Mouse (Mus musculus) right cerebral cortex, postnatal 10 days (tissue): ENCODE data around the gene Rsc1a1.

Source experiments
- DNase-seq, 2 experiments: peaks; one replicate each; pipeline ENCODE4 v3.0.0; 2021; ENCODE audit warnings: low spot score in 2 of 2

Rsc1a1 gene

DNA sequence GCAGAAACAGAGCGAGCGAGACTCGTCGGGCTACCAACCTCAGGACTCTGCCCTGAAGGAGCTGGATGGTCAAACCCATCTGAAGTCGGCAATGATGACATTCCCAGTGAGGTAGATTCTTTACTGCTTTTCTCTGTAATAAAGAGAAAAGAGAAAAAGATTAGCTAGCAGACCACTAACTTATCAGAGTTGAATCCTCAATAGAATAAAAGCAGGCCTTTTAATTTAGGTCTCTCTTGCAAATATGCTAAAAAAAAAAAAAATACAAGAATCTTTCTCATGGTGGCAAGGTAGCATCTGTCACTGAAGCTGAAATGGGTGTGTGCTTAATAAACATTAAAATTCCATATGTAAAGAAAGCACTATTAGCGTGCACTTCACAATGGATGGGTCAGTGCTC, at the start of gene Rsc1a1:
TSS of gene Rsc1a1 (minus strand) at position 101 of the 400 bp plus-strand sequence.
- DNase-seq = no peak

DNA sequence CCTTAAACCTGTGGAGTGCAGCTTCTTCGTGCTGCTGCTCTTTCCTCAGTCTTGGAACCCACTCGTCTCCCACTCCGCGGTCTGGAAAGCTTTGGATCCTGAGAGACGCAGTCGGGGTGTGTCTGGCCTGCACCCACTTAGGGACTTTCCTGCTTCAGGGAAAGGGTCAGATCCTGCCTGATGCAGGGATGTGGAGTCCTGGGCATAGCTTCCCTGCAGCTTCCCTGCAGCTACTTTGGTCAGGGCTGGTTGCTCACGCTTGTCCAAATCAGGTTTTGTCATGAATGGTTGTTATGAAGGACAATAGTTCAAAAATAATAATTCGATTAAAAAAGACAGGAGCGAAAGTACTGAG, 49.8 kb upstream of the Rsc1a1 start:
- no peak for DNase-seq

DNA sequence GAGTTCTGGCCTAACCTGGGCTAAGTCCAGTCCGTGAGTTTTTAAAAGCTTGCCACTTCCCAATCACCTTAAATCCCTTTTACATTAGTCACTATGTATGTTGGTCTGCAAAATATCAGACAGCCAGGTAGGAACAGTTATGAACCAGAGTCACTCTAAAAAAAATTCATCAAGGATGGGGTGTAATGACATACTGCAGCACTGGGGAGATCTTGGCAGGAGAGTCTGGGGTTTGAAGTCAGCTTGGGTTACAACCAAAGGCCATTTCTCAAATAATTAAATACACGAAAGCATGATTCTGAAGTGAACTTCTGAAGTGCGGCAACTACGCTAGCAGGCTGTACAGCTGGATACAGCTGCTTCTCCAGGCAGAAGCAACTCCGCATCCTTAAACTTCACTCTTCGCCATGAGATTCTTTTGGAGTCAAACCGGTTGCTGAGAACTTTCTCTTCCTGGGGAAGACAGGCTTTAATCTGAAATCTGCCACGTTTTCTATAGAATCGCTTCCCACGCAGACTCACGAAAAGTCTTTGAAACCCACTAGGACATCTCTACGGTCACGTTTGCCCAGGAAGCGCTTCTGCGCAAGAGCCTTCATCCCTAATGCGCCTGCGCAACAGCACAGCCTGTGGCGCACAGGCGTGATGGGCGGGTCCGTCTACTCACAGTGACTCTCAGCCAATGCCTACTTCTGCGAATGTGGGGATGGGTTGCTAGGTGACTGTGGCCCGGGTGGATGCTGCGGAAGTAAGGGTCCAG, 49.2 kb upstream of the Rsc1a1 start:
- DNase-seq = peak; percentile 97

DNA sequence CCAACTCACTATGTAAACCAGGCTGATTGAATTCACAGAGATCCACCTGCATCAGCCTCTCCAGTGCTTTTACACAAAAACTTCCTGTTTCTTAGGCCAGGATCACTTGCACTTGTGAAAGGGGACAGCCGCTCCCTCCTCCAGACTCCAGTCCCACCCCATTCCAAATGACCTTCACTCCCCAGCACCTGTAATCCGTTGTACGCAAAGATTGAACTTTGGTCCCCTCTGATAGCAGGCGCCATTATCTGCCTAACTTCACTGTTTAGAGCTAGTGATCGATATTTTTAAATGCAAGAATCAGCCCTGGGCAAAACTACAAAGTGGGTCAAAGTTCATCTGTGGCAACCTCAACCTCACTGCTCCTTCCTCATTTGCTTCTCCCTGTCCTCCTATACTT, 46.4 kb upstream of the Rsc1a1 start:
- DNase-seq = no peak

DNA sequence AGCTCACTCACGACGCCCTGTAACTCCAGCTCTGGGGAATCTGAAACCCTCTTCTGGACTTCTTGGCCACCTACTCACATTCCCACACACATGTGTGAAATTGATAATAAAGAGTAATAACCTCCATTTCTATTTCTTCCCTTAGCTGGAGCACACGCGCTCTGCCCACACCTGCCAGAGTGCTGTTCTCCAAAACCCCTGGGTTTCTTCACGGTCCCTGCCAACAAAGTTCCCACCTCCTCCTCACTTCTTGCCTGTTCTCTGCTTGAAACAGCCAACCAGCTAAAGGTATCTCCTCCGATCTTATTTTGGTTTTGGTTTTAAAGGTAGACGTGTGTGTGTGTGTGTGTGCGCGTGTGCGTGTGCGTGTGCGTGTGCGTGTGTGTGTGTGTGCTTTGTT, 45.0 kb upstream of the Rsc1a1 start:
- no peak for DNase-seq

DNA sequence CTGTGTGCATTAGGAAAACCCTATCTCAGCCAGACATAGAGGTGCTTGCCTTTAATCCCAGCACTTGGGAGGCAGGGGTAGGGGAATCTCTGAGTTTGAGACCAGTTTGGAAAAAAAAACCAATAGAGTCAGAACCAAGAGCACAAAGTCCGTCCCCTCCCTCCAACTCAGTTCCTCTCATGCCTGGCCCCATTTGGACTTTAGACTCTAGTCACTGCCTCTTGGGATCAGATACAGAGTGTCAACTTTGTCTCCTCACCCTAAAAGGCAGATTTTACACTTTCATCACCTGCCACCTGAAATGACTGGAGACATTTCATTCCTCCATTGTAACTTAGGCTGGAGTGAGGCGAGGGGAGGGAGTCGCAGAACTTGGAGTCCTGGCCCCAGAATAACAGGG, 43.9 kb upstream of the Rsc1a1 start:
- DNase-seq = no peak

DNA sequence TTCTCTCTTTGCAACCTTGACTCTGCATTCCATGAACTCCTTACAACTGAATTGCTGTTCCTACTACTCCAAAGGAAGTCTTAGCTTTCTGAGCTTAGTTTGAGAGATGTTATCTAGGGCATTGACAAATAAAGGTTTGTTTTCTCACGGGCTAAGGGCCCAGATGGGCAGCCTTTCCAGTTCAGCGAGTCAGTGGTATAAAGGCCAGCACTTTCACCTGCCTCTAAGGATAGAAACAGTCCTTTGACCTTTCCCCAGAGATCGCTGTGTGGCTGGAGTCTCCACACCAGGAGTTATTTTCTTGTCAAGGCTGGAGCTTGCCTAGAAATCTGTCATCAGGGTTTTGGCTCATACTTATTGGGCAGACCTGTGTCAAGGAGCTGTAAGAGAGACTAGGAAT, 40.3 kb upstream of the Rsc1a1 start:
- DNase-seq = no peak

DNA sequence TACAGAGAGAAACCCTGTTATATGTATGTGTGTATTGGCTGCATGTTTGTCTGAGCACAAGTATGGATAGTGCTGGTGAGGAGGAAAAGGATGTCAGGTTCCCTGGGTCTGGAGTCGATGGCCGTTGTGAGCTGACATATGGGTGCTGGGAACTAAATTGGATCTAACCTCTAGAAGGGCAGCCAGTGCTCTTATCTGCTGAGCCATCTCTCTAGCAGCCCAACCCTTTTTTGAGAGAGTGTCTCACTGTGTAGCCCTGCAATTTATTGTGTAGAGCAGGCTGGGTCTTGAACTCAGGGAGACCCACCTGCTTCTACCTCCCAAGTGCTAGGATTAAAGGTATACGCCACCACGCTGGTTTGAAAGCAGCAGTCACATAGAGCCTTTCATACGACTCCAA, 39.9 kb upstream of the Rsc1a1 start:
- no peak for DNase-seq

DNA sequence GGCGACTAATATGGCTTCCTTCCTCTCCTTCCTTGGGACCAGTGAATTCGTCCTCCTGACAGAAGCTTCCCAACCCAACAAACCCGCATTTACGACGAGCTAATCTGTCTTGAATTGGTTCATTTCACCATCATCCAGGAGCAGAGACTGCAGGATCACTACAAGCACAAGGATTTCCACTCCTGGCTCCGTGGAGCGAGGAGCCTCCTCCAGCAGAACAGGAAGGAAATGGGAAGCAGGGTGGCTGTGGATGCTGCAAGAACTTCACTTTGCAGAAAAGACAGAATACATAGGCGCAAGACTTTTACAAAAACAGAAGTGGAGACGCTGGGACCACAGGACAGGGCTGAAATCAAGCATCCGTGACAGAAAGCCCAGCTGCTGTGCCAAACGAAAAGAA, 39.2 kb upstream of the Rsc1a1 start:
- no peak for DNase-seq

DNA sequence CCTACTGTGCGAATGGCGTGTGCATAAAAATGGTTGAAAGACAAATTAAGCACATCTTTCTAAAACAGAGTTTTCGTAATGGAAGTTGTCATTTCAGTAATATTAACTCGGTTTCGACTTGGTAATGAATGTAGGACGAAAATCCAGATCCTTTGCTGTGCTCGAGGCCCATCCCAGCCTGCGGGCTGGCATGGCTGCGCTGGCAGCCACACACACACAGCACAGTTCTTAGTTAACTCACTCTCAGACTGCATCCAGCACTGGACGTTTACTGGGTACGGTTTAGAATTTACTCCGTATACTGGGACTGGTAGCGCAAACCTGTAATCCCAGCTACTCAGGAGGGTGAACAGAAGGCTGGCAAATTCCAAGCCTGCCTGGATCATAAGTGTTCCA, 38.3 kb upstream of the Rsc1a1 start:
- peak in 1 of 2 experiments; percentile 36 for DNase-seq

DNA sequence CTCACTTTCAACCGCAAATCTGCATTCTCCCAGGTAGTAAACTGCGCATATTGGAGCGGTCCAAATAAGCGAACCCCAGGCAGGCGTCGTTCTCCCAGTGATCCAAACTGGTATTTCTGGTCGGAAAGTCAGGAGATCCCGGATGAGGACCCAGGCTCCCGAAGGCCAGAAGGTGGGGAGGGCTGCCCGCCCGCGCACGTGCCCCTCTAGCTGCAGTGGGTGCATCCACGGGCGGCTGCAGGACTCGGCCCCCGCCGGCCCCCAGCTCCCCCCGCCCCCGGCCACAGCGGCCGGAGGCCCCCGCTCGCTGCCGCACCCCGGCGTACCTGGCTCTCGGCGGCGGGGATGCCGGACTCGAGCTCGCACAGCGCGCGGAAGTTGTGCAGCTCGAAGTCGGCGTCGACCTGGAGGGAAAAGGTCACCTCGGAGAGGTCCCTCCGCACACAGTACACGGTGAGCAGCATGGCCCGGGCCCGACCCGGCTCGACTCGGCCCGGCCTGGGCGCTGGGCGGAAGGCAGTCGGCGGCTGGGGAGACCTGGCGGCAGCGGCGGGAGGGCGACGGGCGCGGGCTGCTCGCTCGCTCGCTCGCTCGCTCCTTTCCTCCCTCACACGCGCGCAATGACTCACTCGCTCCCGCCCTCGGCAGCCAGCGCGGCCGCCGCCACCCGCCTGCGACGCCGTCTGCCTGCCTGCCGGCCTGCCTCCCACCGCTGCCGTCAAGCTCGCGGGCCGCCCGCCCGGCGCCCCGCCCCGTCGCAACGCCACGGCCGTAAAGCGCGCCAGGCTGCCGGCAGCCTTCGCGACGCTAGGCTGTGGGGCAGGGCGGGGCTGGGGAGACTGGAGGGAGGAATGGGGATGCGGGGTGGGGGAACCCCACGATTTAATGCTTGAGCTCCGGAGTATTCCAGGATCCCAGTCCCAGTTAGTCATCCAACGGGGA, 37.6 kb upstream of the Rsc1a1 start, which contains the start of gene Ddi2:
TSS of gene Ddi2 (minus strand) at position 689 of the 942 bp plus-strand sequence.
- peak; percentile 94 for DNase-seq

DNA sequence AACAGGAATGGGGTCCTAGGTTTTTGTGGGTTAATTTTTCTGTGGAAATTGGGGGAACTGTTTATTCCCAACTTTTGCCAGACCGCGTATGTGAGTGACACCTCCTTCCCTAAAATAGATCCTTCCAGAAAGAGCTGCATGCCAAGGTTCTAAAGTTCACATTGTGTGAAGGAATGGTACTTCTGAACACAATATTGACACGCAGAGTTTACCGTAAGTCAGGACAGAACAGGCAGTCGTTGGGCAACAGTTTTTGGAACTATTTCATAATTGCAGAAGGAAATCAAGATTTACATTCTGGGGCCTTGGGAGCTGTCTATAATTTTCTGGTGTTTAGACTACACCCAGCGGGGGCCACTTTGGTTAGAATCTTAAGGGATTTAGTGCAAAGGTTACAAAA, 36.6 kb upstream of the Rsc1a1 start:
- DNase-seq = no peak

DNA sequence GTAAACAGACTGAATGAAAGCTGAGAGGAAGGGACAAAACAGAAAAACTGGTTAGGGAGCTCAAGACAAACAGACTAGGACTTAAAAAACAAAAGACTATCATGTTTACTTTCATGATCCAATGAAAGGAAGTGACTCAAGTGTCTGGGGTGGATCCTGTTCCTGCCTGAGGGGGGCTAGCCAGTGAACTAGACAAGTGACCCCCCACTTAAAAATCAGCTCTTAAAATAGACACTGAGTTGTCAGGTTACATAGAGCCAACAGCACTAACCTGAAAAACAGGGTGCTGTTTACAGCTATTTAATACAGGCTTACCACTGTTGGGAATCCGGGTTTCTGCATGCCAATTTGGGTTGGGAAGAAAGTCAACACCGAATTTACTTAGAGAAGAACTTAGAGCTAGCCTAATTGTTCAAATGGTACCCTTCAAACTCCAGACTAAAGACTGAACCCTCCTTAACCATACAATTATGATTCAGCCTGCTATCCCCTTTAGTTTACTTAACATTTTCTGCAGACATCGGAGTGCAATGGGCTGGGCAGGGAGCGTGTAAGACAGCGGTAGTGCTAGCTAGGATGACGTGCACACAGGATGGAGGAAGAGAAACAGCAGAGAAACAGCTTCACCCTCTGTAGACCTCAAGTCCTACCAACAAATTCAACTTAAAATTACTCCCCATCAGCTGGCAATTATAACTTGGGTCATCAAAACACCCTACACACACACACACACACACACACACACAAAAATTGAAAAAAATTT, 35.5 kb upstream of the Rsc1a1 start:
- no peak for DNase-seq

DNA sequence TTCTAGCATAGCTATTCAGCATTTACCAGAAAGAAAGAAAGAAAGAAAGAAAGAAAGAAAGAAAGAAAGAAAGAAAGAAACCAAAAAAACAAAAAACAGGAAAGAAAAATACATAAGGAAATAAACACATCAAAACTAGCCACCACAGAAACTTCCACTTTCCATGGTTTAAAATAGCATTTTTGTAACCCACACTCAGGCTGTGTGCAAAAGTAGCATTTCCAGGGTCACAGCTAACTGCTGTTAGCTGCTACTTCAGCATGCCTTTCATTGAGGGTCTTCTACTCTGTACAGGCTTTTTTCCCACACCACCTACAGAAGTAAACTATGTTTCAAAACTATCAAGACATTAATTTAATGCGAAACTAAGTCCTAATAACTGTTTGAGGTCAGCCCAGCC, 33.9 kb upstream of the Rsc1a1 start:
- DNase-seq = no peak

DNA sequence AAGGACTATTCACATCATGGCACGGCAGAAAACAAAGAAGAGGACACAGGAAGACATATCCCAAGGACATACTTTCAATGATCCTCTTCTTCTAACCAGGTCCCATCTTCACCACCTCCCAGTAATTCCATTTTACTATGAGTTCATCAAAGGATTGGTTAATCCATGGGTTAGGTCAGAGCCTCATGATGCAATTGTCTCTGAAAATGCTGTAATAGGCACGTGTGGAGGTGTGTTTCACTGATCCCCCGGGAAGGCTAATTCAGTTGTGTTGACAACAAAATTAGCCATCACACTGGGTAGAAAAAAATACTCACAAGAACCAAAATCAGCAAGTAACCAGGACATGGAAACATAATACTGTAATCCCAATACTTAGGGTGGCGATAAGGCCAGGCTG, 32.2 kb upstream of the Rsc1a1 start:
- no peak for DNase-seq

DNA sequence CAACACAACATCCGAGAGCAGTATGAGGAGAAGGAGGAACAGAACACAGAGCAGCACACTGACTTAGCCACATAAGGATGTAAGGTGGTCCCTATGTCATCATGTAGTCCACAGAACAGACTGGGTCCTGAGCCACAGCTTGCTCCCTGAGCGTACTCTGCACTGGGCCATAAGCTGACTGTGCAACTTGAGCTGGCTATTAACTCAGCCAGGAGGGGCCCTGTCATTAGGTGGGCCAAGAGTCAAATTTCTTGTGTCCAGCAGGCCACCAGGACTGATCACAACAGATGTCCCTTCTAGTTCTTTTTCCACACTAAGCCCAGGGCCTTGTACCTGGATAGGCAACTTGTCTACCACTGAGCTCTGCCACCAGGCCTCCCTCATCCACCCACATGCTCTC, 29.6 kb upstream of the Rsc1a1 start:
- DNase-seq = no peak

DNA sequence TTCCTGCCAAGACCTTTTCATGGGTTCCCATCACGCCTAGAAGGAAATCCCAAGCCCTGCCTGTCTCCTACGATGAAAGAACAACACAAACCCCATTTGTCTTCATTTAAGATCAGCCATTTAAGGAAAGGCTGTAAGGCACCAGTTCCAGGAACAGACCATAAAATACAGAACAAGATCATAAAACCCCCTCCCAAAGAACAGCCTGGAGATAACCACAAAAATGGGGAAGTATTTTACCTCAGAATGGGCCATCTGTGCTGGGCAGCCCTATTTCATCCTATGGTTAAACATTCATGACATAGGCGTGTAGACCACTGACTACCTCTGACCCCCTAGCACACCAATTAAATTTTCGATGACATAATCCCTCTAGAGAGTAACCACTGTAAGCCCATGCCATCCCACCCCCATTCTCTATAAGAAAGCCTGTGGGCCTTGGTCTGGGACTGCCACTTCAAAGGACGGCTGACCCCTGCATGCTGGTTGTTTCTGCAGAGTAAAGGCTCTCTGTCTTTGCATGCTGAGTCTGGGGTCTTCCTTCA, 28.3 kb upstream of the Rsc1a1 start:
- DNase-seq = no peak

DNA sequence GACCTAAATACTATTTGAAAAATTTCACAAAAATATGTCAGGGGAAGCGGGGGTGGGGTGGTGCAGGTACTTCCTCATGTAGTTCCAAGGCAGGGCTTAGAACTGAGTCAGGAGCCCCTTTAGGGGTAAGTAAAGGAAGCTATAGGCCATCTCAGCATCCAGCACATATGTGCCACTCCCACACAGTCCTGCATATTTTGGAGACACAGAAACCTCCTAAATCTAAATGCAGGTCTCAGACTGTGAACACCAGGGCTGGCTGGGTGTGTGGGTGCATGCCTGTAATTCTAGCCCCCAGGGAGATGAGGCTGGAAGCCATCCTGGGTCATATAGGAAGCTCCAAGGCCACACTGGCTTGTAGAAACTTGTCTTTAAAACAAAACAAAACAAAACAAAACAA, 25.9 kb upstream of the Rsc1a1 start:
- no peak for DNase-seq

DNA sequence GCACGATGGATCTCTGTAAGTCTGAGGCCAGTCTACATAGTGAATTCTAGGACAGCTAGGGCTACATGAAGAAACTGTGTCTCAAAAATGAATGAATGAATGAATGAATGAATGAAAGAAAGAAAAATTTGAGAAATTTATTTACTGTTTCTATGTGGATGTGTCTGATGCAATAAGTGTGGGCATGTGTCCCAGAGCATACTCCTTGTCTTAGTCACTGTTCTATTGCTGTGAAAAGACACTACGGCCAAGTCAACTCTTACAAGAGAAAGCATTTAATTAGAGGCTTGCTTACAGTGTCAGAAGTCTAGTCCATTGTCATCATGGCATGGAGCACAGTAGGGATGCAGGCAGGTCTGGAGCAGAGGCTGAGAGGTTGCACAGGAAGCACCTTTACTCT, 23.6 kb upstream of the Rsc1a1 start:
- no peak for DNase-seq

DNA sequence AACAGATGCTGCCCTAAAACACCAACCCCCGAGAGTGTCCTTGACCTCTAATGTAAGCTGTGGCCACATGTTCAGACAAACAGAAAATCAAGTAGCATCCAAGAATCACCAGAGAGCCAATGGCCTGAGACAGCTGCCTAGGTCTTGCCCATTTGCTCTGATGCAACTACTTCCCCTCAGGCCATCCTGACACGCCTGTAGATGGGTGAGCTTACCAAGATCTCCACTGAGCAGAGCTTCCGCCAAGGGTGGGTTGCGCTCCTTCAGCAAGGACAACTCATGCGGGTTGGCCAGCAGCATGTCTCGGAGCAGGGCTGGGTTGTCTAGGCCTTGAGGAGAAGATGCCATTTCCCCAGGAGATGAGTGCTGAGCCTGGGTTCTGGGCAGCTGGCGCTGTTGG, 22.6 kb upstream of the Rsc1a1 start:
- no peak for DNase-seq

DNA sequence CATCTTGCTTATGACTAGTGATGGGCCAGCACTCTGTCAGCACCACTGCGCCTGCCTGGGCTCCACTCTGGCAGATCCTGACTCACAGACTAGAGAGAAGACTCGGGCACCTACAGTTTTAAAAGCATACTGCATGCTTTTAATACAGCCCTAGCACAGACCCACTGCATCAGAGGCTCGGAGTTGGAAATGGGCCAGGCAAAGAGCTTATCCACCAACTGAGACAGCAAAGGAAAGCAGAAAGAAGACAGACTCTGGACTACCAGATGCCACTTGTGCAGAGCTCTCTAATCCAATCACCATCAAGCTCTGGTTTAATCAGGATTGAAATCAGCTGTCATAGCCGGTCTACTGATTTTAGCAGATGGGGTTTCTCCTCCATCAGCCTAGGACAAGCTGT, 19.9 kb upstream of the Rsc1a1 start:
- peak; percentile 77 to 86 for DNase-seq

DNA sequence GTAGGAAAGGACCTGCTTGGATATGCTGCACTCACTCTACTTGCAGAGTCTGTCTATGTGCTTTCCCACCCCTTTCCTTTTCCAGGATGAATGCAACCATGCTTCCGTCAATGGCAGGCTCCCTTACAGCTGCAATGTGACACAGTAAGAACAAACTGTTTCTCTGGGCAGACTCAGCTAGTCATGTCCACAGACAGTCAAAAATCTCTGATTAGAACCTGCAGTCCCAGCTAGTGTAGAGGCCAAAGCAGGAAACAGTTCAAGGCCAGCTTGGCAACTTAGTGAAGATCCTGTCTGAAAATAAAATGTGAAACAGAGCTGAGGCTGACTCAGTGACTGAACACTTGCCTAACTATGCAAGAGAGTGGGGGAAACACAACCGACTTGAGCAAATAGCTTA, 19.2 kb upstream of the Rsc1a1 start:
- DNase-seq = no peak
